Mouse (Mus musculus) hindbrain, embryonic 10.5 days (tissue): ENCODE results near the gene Casc1. TPM values are rescaled to one million over a fixed set of nuclear protein-coding genes. Genes with fewer than 3 reads are reported as not detected.

Experiments used
- DNase-seq: peaks from one replicate; pipeline ENCODE4 v3.0.0-alpha.2; 2017; ENCODE audit warnings: low spot score
- H3K27ac ChIP-seq: fragments of 300-500 bp; sonication (generic); 2 replicates; pipeline ENCODE4 v1.5.1; 2016; ENCODE audit warnings: mild to moderate bottlenecking, moderate library complexity
- H3K27me3 ChIP-seq: fragments of 300-500 bp; sonication (generic); 2 replicates; pipeline ENCODE4 v1.6.1; 2016; ENCODE audit warnings: mild to moderate bottlenecking; ENCODE audit not compliant: poor library complexity, insufficient read depth, severe bottlenecking
- H3K36me3 ChIP-seq: fragments of 300-500 bp; sonication (generic); 2 replicates; pipeline ENCODE4 v1.6.1; 2016; ENCODE audit warnings: mild to moderate bottlenecking, moderate library complexity
- H3K4me1 ChIP-seq: fragments of 300-500 bp; sonication (generic); replicated peaks from 2 replicates; pipeline ENCODE4 v1.6.1; 2016; ENCODE audit warnings: mild to moderate bottlenecking
- H3K4me3 ChIP-seq: fragments of 300-500 bp; sonication (generic); 2 replicates; pipeline ENCODE4 v1.5.1; 2016; ENCODE audit warnings: mild to moderate bottlenecking, moderate library complexity
- H3K9me3 ChIP-seq: fragments of 300-500 bp; sonication (generic); 2 replicates; pipeline ENCODE4 v1.6.1; 2016; ENCODE audit warnings: mild to moderate bottlenecking, moderate library complexity
- WGBS: fragments of 180-500 bp; shearing (Covaris S2); methylation state at CpG from one replicate; pipeline ENCODE4 v1.1.7; 2016; 5-methylcytosine and 5-hydroxymethylcytosine counted together
- polyA plus RNA-seq: library from polyadenylated mRNA; unstranded; fragments of >200 nt; fragmentation: Nextera tagmentation; extraction: Ambion mirVana; gene quantifications from 2 replicates; pipeline ENCODE4 v1.2.1, GENCODE M21; 2016

The Casc1 gene
- polyA plus RNA-seq, result 0.62 and 0.88 TPM in 2 replicates

GRCm38 (mm10) chr6:145210816-145211338 is at the start of gene Casc1, which contains the start of gene Etfrf1:
Gene Casc1 (minus strand): TSS chr6:145211005.
Gene Etfrf1 (plus strand): TSS chr6:145211134.
- peak within 1 kb of the TSS; percentile 95 for H3K27ac ChIP-seq
- DNase-seq, result peak; percentile 100
- H3K36me3 ChIP-seq, result peaks cover 7% of the 10 kb centered on the region; the same call in 1 of the 2 replicates
- peak within 1 kb of the TSS; percentile 77 for H3K4me3 ChIP-seq
- WGBS, result under 1% methylated on average over 36 of the region's 36 CpGs
- H3K9me3 ChIP-seq, result no peaks in the 10 kb centered on the region
- H3K4me1 ChIP-seq, result peaks cover 17% of the 10 kb centered on the region
- H3K27me3 ChIP-seq, result no peaks in the 10 kb centered on the region

- H3K27ac ChIP-seq, result no peak overlapping the region
- H3K27me3 ChIP-seq, result peaks cover 8% of the 10 kb centered on the region
- H3K4me1 ChIP-seq, result peaks cover 5% of the 10 kb centered on the region
- WGBS, result 50% methylated on average over 2 of the region's 2 CpGs
- DNase-seq, result no peak
- H3K4me3 ChIP-seq, result no peak overlapping the region
- H3K36me3 ChIP-seq, result no peaks in the 10 kb centered on the region
- no peaks in the 10 kb centered on the region for H3K9me3 ChIP-seq
Observed at GRCm38 (mm10) chr6:145256701-145257073, 45.9 kb upstream of the Casc1 start.

- Histone ChIP-seq H3K27ac (no peak overlapping the region), H3K36me3 (no peaks in the 10 kb centered on the region), H3K27me3 (peaks cover 14% of the 10 kb centered on the region), H3K4me3 (no peak overlapping the region), H3K4me1 (no peaks in the 10 kb centered on the region), H3K9me3 (no peaks in the 10 kb centered on the region)
- WGBS, result 82% methylated on average over 13 of the region's 13 CpGs
- DNase-seq, result no peak
Observed at GRCm38 (mm10) chr6:145255952-145256700, 45.3 kb upstream of the Casc1 start.

GRCm38 (mm10) chr6:145250820-145251219 is 40.0 kb upstream of the Casc1 start:
- Histone ChIP-seq H3K9me3 (no peaks in the 10 kb centered on the region), H3K4me3 (peak overlapping the region; percentile 91), H3K4me1 (peaks cover 25% of the 10 kb centered on the region), H3K27ac (peak overlapping the region; percentile 98), H3K27me3 (peaks cover 14% of the 10 kb centered on the region), H3K36me3 (peaks cover 8% of the 10 kb centered on the region)
- no peak for DNase-seq
- WGBS, result 11% methylated on average over 16 of the region's 16 CpGs

DNA sequence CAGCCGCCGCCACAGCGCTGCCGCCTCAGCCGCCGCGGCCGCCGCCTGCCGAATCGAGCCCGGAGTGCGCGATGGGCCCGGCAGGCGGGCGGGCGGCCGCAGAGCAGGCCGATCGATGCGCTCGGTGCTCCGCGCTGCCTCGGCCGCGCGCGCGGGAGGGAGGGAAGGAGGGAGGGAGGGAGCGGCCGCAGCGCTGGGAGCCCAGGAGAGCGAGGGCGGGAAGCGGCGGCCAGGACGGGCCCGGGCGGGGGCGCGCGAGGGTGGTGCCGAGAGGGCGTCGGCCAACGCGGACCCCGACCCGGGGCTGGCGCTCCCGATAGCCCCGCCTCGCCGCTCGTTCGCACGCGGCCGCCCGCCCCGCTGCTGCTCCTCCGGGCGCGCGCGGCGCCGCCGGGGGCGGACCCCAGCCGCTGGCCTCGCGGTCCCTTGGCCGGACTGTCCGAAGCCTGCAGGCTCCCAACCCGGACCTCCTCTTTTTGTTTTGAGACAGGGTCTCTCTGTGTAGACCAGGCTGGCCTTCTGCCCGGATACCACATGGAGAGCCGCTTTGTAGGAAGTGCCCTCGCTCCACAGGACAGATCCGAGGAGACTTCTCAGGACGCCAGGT is 39.5 kb upstream of the Casc1 start, which contains the start of gene Kras:
Gene Kras, minus strand, starts transcription at position 55 of the 607 bp plus-strand sequence.
- H3K27me3 ChIP-seq, result peaks cover 14% of the 10 kb centered on the region
- H3K4me1 ChIP-seq, result peaks cover 25% of the 10 kb centered on the region
- peak within 1 kb of the TSS; percentile 91 for H3K4me3 ChIP-seq
- peaks cover 14% of the 10 kb centered on the region for H3K36me3 ChIP-seq
- H3K27ac ChIP-seq, result peak within 1 kb of the TSS; percentile 98
- WGBS, result 1% methylated on average over 82 of the region's 83 CpGs
- no peaks in the 10 kb centered on the region for H3K9me3 ChIP-seq
- peak; percentile 92 for DNase-seq

- peak overlapping the region; percentile 91 for H3K4me3 ChIP-seq
- H3K27ac ChIP-seq, result peak overlapping the region; percentile 98
- H3K4me1 ChIP-seq, result peaks cover 25% of the 10 kb centered on the region
- H3K27me3 ChIP-seq, result peaks cover 14% of the 10 kb centered on the region
- peak; percentile 63 for DNase-seq
- 1% methylated on average over 113 of the region's 124 CpGs for WGBS
- no peaks in the 10 kb centered on the region for H3K9me3 ChIP-seq
- H3K36me3 ChIP-seq, result peaks cover 19% of the 10 kb centered on the region
Observed at GRCm38 (mm10) chr6:145249291-145250184, 38.7 kb upstream of the Casc1 start.

- Histone ChIP-seq H3K9me3 (no peaks in the 10 kb centered on the region), H3K27ac (no peak overlapping the region), H3K36me3 (peaks cover 31% of the 10 kb centered on the region), H3K4me1 (peaks cover 25% of the 10 kb centered on the region), H3K4me3 (peak overlapping the region; percentile 91), H3K27me3 (peaks cover 14% of the 10 kb centered on the region)
- WGBS, result 72% methylated on average over 3 of the region's 3 CpGs
- no peak for DNase-seq
Observed at GRCm38 (mm10) chr6:145247886-145248285, 37.1 kb upstream of the Casc1 start.

GRCm38 (mm10) chr6:145246841-145247240 is 36.0 kb upstream of the Casc1 start:
- H3K4me1 ChIP-seq, result peaks cover 25% of the 10 kb centered on the region
- WGBS, result 95% methylated on average over 5 of the region's 5 CpGs
- no peaks in the 10 kb centered on the region for H3K9me3 ChIP-seq
- H3K27ac ChIP-seq, result no peak overlapping the region
- no peak for DNase-seq
- H3K36me3 ChIP-seq, result peaks cover 32% of the 10 kb centered on the region
- peaks cover 7% of the 10 kb centered on the region for H3K27me3 ChIP-seq
- H3K4me3 ChIP-seq, result no peak overlapping the region

GRCm38 (mm10) chr6:145242521-145242920 is 31.7 kb upstream of the Casc1 start:
- no peaks in the 10 kb centered on the region for H3K27me3 ChIP-seq
- no peaks in the 10 kb centered on the region for H3K9me3 ChIP-seq
- 61% methylated on average over 1 of the region's 1 CpGs for WGBS
- no peak overlapping the region for H3K27ac ChIP-seq
- no peak for DNase-seq
- H3K4me1 ChIP-seq, result peaks cover 1% of the 10 kb centered on the region; the same call in 1 of the 2 replicates
- H3K4me3 ChIP-seq, result no peak overlapping the region
- peaks cover 66% of the 10 kb centered on the region for H3K36me3 ChIP-seq

DNA sequence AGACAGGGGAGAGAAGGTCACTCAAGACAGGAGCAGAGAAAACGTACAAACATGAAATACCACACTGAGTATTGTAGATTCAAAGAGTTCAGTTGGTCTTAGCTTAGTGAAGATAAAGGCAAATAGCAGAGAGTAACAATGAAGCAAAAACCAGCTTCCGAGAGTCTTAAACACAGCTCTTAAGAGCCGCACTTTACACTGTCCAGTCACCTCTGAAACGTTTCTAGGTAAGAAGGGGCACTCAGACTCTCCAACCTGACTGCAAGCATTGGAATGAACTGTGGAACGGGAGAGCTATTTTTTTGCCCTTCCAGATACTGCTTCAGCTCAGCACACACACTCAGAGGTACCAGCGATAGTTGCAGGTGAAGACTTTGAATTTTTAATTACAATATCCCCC is 29.5 kb upstream of the Casc1 start:
- Histone ChIP-seq H3K36me3 (peaks cover 52% of the 10 kb centered on the region), H3K4me1 (no peaks in the 10 kb centered on the region), H3K4me3 (no peak overlapping the region), H3K27ac (no peak overlapping the region), H3K27me3 (no peaks in the 10 kb centered on the region), H3K9me3 (no peaks in the 10 kb centered on the region)
- 91% methylated on average over 6 of the region's 6 CpGs for WGBS
- no peak for DNase-seq

DNA sequence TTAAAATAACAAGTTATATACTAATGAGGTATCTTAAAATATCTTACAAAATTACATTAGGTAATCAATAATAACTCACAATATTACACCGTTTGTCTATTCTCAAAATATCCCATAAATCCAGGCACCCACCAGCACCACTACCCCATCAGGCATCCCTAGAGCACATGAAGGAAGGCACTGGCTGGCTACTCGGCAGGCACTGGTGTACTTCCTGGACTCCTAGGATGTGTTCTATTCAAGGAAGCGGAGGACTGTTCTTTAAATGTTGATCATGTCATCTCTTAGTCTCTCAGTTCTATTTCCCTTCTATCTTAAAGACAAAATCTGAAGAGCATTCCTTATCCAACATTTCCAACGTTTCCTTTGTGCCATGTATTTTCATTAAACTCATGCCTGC is 26.3 kb upstream of the Casc1 start:
- 85% methylated on average over 4 of the region's 4 CpGs for WGBS
- no peak overlapping the region for H3K4me3 ChIP-seq
- no peak for DNase-seq
- no peaks in the 10 kb centered on the region for H3K4me1 ChIP-seq
- H3K9me3 ChIP-seq, result no peaks in the 10 kb centered on the region
- peaks cover 54% of the 10 kb centered on the region for H3K36me3 ChIP-seq
- no peak overlapping the region for H3K27ac ChIP-seq
- no peaks in the 10 kb centered on the region for H3K27me3 ChIP-seq

DNA sequence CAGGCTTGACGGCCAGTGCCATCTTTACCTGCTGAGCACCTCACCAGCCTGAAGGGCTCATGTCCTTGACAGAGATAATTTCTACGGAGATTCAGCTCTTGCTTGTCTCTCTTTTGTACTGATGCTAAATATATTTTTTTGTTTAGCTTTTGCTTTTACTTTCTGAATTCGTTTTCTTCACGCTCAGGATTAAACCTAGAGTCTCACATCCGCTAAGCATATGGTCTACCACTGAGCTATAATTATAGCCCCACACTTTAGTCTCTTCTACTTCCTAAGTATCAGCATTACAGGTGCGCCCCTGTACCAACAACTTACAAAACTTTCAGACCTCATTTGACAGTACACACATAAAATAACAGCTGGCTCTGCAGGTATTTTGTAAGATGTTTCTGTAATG is 24.6 kb upstream of the Casc1 start:
- H3K9me3 ChIP-seq, result no peaks in the 10 kb centered on the region
- H3K36me3 ChIP-seq, result peaks cover 56% of the 10 kb centered on the region
- no peak overlapping the region for H3K4me3 ChIP-seq
- H3K27ac ChIP-seq, result no peak overlapping the region
- no peak for DNase-seq
- no peaks in the 10 kb centered on the region for H3K27me3 ChIP-seq
- no peaks in the 10 kb centered on the region for H3K4me1 ChIP-seq
- 91% methylated on average over 6 of the region's 6 CpGs for WGBS
